Mouse (Mus musculus) megakaryocyte, embryonic 14.5 days (primary cell): ENCODE results near the gene Irf9. TPM values are rescaled to one million over a fixed set of nuclear protein-coding genes. Genes with fewer than 3 reads are reported as not detected.

Source experiments
- H3K27me3 ChIP-seq: replicated peaks from 2 replicates; pipeline ENCODE3; 2012; ENCODE audit warnings: inconsistent platforms
- H3K36me3 ChIP-seq: replicated peaks from 2 replicates; pipeline ENCODE3; 2012; ENCODE audit warnings: low read length, inconsistent platforms, mixed read lengths
- H3K4me1 ChIP-seq: 2 replicates; pipeline ENCODE4 v1.6.1; 2012; ENCODE audit warnings: inconsistent platforms
- H3K4me3 ChIP-seq: replicated peaks from 2 replicates; pipeline ENCODE3; 2012; ENCODE audit warnings: moderate library complexity, mild to moderate bottlenecking, inconsistent platforms
- H3K9me3 ChIP-seq: 2 replicates; pipeline ENCODE4 v1.6.1; 2012; ENCODE audit warnings: inconsistent platforms
- FLI1 ChIP-seq: IDR thresholded peaks from 2 replicates; pipeline ENCODE4 v1.6.1; 2012; ENCODE audit warnings: low read length, inconsistent platforms, mixed read lengths
- GATA1 ChIP-seq: IDR thresholded peaks from 3 replicates; pipeline ENCODE4 v1.6.1; 2012; ENCODE audit warnings: mixed read lengths, low read length, inconsistent platforms, borderline replicate concordance
- polyA plus RNA-seq: library from polyadenylated mRNA; stranded (reverse); fragments of >175 nt; gene quantifications from 2 replicates; pipeline ENCODE4 v1.2.3, GENCODE M21; 2012; ENCODE audit warnings: low replicate concordance; ENCODE audit not compliant: insufficient read depth

Irf9 gene
- 40.0 and 114 TPM in 2 replicates for polyA plus RNA-seq

GRCm38 (mm10) chr14:55603271-55603632 lies at the start of gene Irf9:
Irf9 (plus strand) TSS chr14:55603571.
- Histone ChIP-seq H3K4me3 (peak within 1 kb of the TSS; percentile 95), H3K9me3 (no peaks in the 10 kb centered on the region), H3K4me1 (peaks cover 63% of the 10 kb centered on the region), H3K36me3 (peaks cover 88% of the 10 kb centered on the region), H3K27me3 (no peaks in the 10 kb centered on the region)
- TF ChIP-seq GATA1 (no peak), FLI1 (no peak)

GRCm38 (mm10) chr14:55554635-55555034 lies 48.7 kb upstream of the Irf9 start:
- no peaks in the 10 kb centered on the region for H3K9me3 ChIP-seq
- peaks cover 40% of the 10 kb centered on the region for H3K4me1 ChIP-seq

GRCm38 (mm10) chr14:55555788-55556187 lies 47.6 kb upstream of the Irf9 start:
- H3K27me3 ChIP-seq = no peaks in the 10 kb centered on the region
- peaks cover 40% of the 10 kb centered on the region for H3K4me1 ChIP-seq
- TF ChIP-seq FLI1 (no peak), GATA1 (no peak)

More at GRCm38 (mm10) chr14:55554635-55555034, 48.7 kb upstream of the Irf9 start:
- TF ChIP-seq FLI1 (no peak), GATA1 (no peak)
- no peak overlapping the region for H3K4me3 ChIP-seq
- H3K36me3 ChIP-seq = peaks cover 11% of the 10 kb centered on the region
- H3K27me3 ChIP-seq = no peaks in the 10 kb centered on the region

GRCm38 (mm10) chr14:55557003-55557402 lies 46.4 kb upstream of the Irf9 start:
- Histone ChIP-seq H3K4me3 (peak overlapping the region; percentile 77), H3K4me1 (peaks cover 52% of the 10 kb centered on the region), H3K36me3 (peaks cover 9% of the 10 kb centered on the region), H3K9me3 (no peaks in the 10 kb centered on the region), H3K27me3 (no peaks in the 10 kb centered on the region)
- TF ChIP-seq FLI1 = no peak
- no peak for TF ChIP-seq GATA1

More at GRCm38 (mm10) chr14:55555788-55556187, 47.6 kb upstream of the Irf9 start:
- no peaks in the 10 kb centered on the region for H3K9me3 ChIP-seq
- peaks cover under 1% of the 10 kb centered on the region for H3K36me3 ChIP-seq
- no peak overlapping the region for H3K4me3 ChIP-seq

- Histone ChIP-seq H3K27me3 (no peaks in the 10 kb centered on the region), H3K4me3 (peak overlapping the region; percentile 28), H3K9me3 (no peaks in the 10 kb centered on the region), H3K4me1 (peaks cover 55% of the 10 kb centered on the region), H3K36me3 (peaks cover 13% of the 10 kb centered on the region)
- no peak for TF ChIP-seq GATA1
- no peak for TF ChIP-seq FLI1
These were observed 45.8 kb upstream of the Irf9 start for GRCm38 (mm10) chr14:55557587-55557986.

GRCm38 (mm10) chr14:55558740-55559448 lies 44.5 kb upstream of the Irf9 start:
- Histone ChIP-seq H3K4me3 (peak overlapping the region; percentile 97), H3K4me1 (peaks cover 50% of the 10 kb centered on the region), H3K36me3 (peaks cover 26% of the 10 kb centered on the region), H3K27me3 (no peaks in the 10 kb centered on the region), H3K9me3 (no peaks in the 10 kb centered on the region)
- TF ChIP-seq GATA1 = no peak
- TF ChIP-seq FLI1 = no peak

GRCm38 (mm10) chr14:55559799-55560201 lies 43.6 kb upstream of the Irf9 start, which contains the start of gene Dcaf11:
Dcaf11 (plus strand) TSS chr14:55560006.
- H3K4me1 ChIP-seq = peaks cover 45% of the 10 kb centered on the region
- H3K27me3 ChIP-seq = no peaks in the 10 kb centered on the region
- peak within 1 kb of the TSS; percentile 97 for H3K4me3 ChIP-seq
- H3K36me3 ChIP-seq = peaks cover 35% of the 10 kb centered on the region
- H3K9me3 ChIP-seq = no peaks in the 10 kb centered on the region
- TF ChIP-seq GATA1 (no peak), FLI1 (peak; percentile 30; the same call in 1 of the 2 replicates)

GRCm38 (mm10) chr14:55560202-55561073 lies 42.9 kb upstream of the Irf9 start, which contains the start of gene A730061H03Rik:
A730061H03Rik (minus strand) TSS chr14:55560406.
- no peaks in the 10 kb centered on the region for H3K9me3 ChIP-seq
- H3K4me1 ChIP-seq = peaks cover 43% of the 10 kb centered on the region
- TF ChIP-seq FLI1 = no peak
- no peak for TF ChIP-seq GATA1
- H3K27me3 ChIP-seq = no peaks in the 10 kb centered on the region
- H3K36me3 ChIP-seq = peaks cover 42% of the 10 kb centered on the region
- peak within 1 kb of the TSS; percentile 97 for H3K4me3 ChIP-seq

GRCm38 (mm10) chr14:55561860-55562259 lies 41.5 kb upstream of the Irf9 start:
- Histone ChIP-seq H3K9me3 (no peaks in the 10 kb centered on the region), H3K4me1 (peaks cover 33% of the 10 kb centered on the region), H3K27me3 (no peaks in the 10 kb centered on the region), H3K36me3 (peaks cover 56% of the 10 kb centered on the region), H3K4me3 (peak overlapping the region; percentile 21)
- TF ChIP-seq FLI1 = no peak
- TF ChIP-seq GATA1 = no peak

GRCm38 (mm10) chr14:55563249-55563648 lies 40.1 kb upstream of the Irf9 start:
- TF ChIP-seq GATA1 = no peak
- no peak for TF ChIP-seq FLI1
- no peaks in the 10 kb centered on the region for H3K27me3 ChIP-seq
- no peaks in the 10 kb centered on the region for H3K9me3 ChIP-seq
- H3K36me3 ChIP-seq = peaks cover 70% of the 10 kb centered on the region
- H3K4me3 ChIP-seq = no peak overlapping the region
- H3K4me1 ChIP-seq = peaks cover 19% of the 10 kb centered on the region
